In the genomic region with DNA sequence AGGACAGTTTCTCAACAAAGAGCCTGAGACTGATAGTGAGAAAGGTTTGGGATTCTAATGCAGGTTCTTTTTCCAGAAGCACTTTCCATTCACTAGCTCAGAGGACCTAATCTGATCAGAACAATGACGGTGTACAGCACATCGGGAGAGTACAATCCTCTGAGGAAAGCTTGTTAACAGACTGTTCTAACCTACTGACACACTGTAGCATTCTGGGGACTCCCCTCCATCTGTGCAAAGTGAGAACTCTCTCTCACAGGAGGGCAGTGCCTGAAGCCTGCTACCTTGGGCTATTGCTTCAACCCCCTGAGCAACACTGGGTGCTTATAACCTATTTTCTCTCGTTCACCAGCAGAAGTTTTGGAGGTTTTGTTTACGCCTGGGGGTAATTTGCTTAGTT, we compare ENCODE assay signal across 12 mouse cellular contexts.
A peak's percentile ranks its signal among the peaks of the same experiment; 100 is the strongest.
DNase-seq lines count a peak whose midpoint lies in the region; ATAC-seq and TF ChIP-seq lines count a peak whose summit lies in the region.
"Had no signal": no experiment of that assay in that cellular context is flagged by ENCODE, and none has a peak within 500 bp of the region (broad histone marks: within the 10 kb centered on the region; RNA-seq: fewer than 3 reads in every experiment).

No protein-coding gene starts in this region.

- 28% methylated on average over 4 of the region's 4 CpGs for WGBS in hindbrain, embryonic 14.5 days

- TF ChIP-seq POLR2A in myocyte (IDR thresholded peaks at IDR 0.05; ENCODE audit: insufficient read length, low read depth): no peak

- peaks cover 25% of the 10 kb centered on the region for H3K79me2 ChIP-seq in myocyte (ENCODE audit: control insufficient read depth, insufficient read depth)

- ATAC-seq in hindbrain, embryonic 14.5 days (ENCODE audit: low FRiP score): 0 out of 2 replicates have a peak, but pooled peaks have one; percentile 51

- H3K9ac ChIP-seq in hindbrain, embryonic 14.5 days: no peak overlapping the region
- H3K9ac ChIP-seq: embryonic facial prominence, embryonic 12.5 days had no signal

- H3K36me3 ChIP-seq in hindbrain, embryonic 14.5 days (replicated peaks; ENCODE audit: control insufficient read depth, insufficient read depth): 0 out of 2 replicates have a peak, but pooled peaks cover 9% of the 10 kb centered on the region
- no peaks in the 10 kb centered on the region for H3K36me3 ChIP-seq in myocyte (ENCODE audit: control insufficient read depth, insufficient read depth)
- H3K36me3 ChIP-seq: embryonic facial prominence, embryonic 12.5 days had no signal

- DNase-seq in embryo, embryonic 10.5 days (ENCODE audit: low spot score): peak; percentile 23
- no peak for DNase-seq in embryo, embryonic 11 days
- DNase-seq in R1 (ENCODE audit: low read depth, low spot score): peak; percentile 63
- no peak for DNase-seq in hindbrain, embryonic 14.5 days (ENCODE audit: low spot score)
- DNase-seq in gastrocnemius, postnatal 25 days: no peak
- DNase-seq in thymus, postnatal 10 days (ENCODE audit: low spot score in 2 of 2): no peak
- no peak for DNase-seq in urinary bladder, adult 2 months (ENCODE audit: low spot score)
- DNase-seq: adrenal gland, postnatal 10 days; gastrocnemius, postnatal 10 days; lung, postnatal 14 days had no signal

- no peak overlapping the region for H3K4me2 ChIP-seq in hindbrain, embryonic 14.5 days (replicated peaks)
- peak overlapping the region; percentile 30 for H3K4me2 ChIP-seq in myocyte (ENCODE audit: low read depth)
- H3K4me2 ChIP-seq: embryonic facial prominence, embryonic 12.5 days had no signal

- no peak overlapping the region for H3K4me3 ChIP-seq in hindbrain, embryonic 14.5 days (replicated peaks; ENCODE audit: low read length)
- H3K4me3 ChIP-seq in myocyte: no peak overlapping the region
- H3K4me3 ChIP-seq: embryonic facial prominence, embryonic 12.5 days had no signal

- peaks cover 13% of the 10 kb centered on the region for H3K4me1 ChIP-seq in hindbrain, embryonic 14.5 days (replicated peaks; ENCODE audit: control insufficient read depth, insufficient read depth, low read length)
- H3K4me1 ChIP-seq: embryonic facial prominence, embryonic 12.5 days had no signal

- H3K27ac ChIP-seq in hindbrain, embryonic 14.5 days: 0 out of 2 replicates have a peak overlapping the region, but pooled peaks have one; percentile 6
- H3K27ac ChIP-seq: embryonic facial prominence, embryonic 12.5 days had no signal

- H3K9me3 ChIP-seq in hindbrain, embryonic 14.5 days (ENCODE audit: control insufficient read depth, low read length): no peaks in the 10 kb centered on the region
- H3K9me3 ChIP-seq: embryonic facial prominence, embryonic 12.5 days had no signal

- no peak overlapping the region for H3ac ChIP-seq in myocyte (ENCODE audit: control insufficient read depth, insufficient read length)

- no peaks in the 10 kb centered on the region for H3K27me3 ChIP-seq in hindbrain, embryonic 14.5 days (ENCODE audit: control insufficient read depth, insufficient read depth, low read length)
- H3K27me3 ChIP-seq in myocyte (ENCODE audit: control insufficient read depth, insufficient read depth, insufficient read length): no peaks in the 10 kb centered on the region
- H3K27me3 ChIP-seq: embryonic facial prominence, embryonic 12.5 days had no signal

TF ChIP-seq in myocyte, 11 proteins besides CTCF, POLR2A, EP300 and RAD21:
- TF ChIP-seq CEBPB (IDR thresholded peaks at IDR 0.05; ENCODE audit: insufficient read depth, poor library complexity, severe bottlenecking): no peak

Comparison
In these comparisons a context has a peak if more than half of its experiments do, and no peak if none do; other contexts are left out.
1. DNase-seq: peak in embryo, embryonic 10.5 days (single experiment) and R1 (single experiment); none in embryo, embryonic 11 days (single experiment), hindbrain, embryonic 14.5 days (single experiment), gastrocnemius, postnatal 25 days (single experiment), thymus, postnatal 10 days (0 of 2) and urinary bladder, adult 2 months (single experiment).